Mouse (Mus musculus): ENCODE results near the gene Olfr633. TPM values are rescaled to one million over a fixed set of nuclear protein-coding genes. Genes with fewer than 3 reads are reported as not detected.
"Not testable (repeated sequence)": the region's sequence is repeated elsewhere in the genome, so short reads cannot be mapped to it uniquely, and the experiment has no call there.

The Olfr633 gene
- total RNA-seq (2015; ENCODE audit: low replicate concordance): not detected in 2 replicates
- total RNA-seq (2017; ENCODE audit: low replicate concordance): not detected in 2 replicates

DNA sequence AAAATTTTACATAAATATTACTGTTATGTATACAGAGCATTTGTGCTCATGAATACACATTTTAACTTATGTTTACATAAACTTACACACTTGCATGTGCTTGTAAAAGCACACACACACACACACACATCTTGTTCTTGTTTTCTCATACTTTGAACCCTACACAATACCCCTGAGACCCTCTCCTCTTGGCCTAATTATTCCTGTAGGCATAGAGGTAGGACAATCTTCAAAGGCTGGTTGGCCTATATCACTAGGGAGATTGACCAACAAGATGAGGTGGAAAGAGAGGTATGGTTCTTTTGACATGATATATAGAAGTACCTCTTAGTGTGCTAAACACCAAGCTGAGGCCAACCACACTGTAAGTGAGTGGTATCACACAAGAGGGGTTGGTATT lies at the start of gene Olfr633:
Gene Olfr633 (plus strand): TSS at position 301 of the 400 bp plus-strand sequence.
- ATAC-seq (replicated peaks; ENCODE audit: low FRiP score, poor library complexity, severe bottlenecking): no peak

GRCm38 (mm10) chr7:103903187-103903586 lies 41.0 kb upstream of the Olfr633 start, which contains the start of gene Olfr65:
Olfr65 (plus strand) TSS chr7:103903487.
- no peak for ATAC-seq (replicated peaks; ENCODE audit: low FRiP score, poor library complexity, severe bottlenecking)

DNA sequence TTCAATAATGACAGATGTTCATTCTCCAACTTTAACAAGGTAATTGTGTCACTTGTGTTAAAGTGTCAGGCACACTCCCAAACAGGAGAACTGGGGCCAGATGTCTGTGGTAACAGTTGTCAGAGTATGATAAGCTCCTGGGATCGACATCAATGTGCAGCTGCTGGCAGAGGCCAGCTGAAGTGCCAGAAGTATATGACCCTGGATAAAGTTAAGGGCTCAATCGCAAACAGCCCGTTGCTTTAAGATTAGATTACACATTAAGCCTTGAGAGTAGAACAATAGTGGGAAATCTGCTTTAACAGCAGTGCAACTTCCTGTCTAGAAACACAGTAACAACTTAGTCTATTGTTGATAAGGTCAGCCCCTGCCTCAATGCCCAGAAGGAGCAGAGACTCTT lies 34.2 kb upstream of the Olfr633 start:
- ATAC-seq (replicated peaks; ENCODE audit: low FRiP score, poor library complexity, severe bottlenecking): peak; percentile 89

- ATAC-seq (replicated peaks; ENCODE audit: low FRiP score, poor library complexity, severe bottlenecking): peak; percentile 83
Observed at GRCm38 (mm10) chr7:103912969-103913511, 31.2 kb upstream of the Olfr633 start.

DNA sequence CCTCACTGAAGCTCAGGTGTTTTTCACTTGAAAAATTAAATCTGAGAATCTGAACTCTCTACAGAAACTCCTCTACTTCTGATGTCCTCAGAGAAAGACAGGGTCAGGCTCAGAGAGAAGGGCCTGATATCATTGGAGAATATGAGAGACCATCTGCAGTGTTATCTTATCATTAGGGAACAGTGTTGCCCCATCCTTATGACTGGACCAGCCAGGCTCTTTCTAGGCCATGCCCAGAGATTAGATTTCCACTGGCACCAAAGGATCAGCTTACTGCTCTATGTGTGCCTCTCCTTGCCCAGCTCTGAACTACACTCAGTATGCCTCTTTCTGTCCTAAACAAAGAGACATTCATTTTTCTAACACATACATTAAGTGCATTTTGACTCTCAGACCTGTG lies 28.9 kb upstream of the Olfr633 start:
- peak; percentile 69 for ATAC-seq (replicated peaks; ENCODE audit: low FRiP score, poor library complexity, severe bottlenecking)

DNA sequence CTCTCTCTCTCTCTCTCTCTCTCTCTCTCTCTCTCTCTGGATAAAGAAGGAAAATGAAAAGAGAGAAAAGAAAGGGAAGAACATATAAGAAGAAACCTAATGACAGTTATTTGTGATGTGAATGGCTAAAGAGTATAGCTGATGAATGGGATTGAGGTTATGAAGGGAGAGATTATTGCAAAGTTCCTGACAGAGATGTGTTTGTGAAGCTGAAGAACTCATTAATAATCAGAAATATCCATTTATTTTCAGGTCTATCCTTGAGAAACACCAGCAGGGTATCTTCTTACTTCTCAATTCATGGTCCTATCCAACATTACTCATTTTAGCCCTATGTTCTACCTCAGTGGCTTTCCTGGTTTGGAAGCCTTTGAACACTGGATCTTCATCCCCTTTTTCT lies 15.7 kb upstream of the Olfr633 start, which contains the start of gene Olfr631:
Gene Olfr631 (plus strand): TSS at position 301 of the 400 bp plus-strand sequence.
- no peak for ATAC-seq (replicated peaks; ENCODE audit: low FRiP score, poor library complexity, severe bottlenecking)

DNA sequence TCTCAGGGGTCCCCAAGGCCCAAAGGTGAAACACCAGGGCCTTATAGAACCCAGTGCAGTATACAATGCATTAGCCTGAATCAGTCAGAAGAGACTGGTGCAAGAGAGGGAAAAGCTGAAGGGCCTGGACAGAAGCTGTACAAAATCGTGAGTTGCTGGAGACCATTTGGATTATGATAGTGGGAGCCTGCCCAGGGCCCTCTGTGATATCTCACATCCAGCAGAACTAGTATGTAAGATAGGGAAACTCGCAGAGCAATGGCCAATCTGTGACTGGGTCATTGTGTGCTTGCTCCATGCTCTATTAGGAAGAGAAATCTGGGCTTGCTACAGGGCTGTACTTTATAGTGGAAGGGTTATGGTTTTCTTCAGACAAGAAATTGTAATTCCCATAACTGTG lies 10.0 kb upstream of the Olfr633 start, which contains the start of gene Olfr632:
Gene Olfr632 (plus strand): TSS at position 84 of the 400 bp plus-strand sequence.
- ATAC-seq (replicated peaks; ENCODE audit: low FRiP score, poor library complexity, severe bottlenecking): no peak

GRCm38 (mm10) chr7:103942730-103943129 lies 1.5 kb upstream of the Olfr633 start:
- ATAC-seq (replicated peaks; ENCODE audit: low FRiP score, poor library complexity, severe bottlenecking): peak; percentile 96

DNA sequence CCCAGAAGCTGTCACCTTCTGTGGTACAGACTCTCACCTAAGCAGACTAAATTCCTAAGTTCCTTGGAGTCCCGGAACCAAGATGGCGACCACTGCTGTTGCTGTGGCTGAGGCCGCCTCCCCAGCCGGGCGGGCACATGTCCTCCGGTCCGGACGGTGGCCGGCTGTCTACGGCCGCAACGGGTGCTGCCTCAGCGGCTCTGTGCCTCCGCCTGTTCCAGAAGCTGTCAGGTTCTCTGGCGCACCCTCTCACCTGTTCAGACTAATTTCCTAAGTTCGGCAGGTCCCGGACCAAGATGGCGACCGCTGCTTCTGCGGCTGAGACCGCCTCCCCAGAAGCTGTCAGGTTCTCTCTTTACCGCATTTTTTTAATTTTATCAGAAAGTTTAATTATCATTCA lies 22.6 kb downstream of the Olfr633 start:
- ATAC-seq (replicated peaks; ENCODE audit: low FRiP score, poor library complexity, severe bottlenecking): not testable (repeated sequence)

DNA sequence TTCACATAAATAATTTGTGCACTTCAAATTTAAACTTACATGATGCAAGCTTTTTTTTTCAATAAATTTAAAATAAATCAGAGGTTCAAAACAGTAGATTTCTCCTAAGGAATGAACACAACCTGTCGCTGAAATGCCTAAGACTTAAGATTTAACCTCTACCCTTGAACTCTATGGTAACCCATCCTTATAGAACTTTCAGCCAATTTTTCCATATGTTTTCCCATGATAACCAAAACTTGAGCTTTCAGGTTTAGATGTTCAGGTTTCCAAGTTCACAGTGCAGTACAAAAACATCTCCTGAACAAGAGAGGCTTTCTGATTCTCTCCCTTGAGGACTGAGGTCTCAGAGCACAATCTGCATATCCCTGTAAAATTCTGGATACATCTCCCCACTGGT lies 26.6 kb downstream of the Olfr633 start, which contains the start of gene Olfr635:
Gene Olfr635 (plus strand): TSS at position 301 of the 400 bp plus-strand sequence.
- no peak for ATAC-seq (replicated peaks; ENCODE audit: low FRiP score, poor library complexity, severe bottlenecking)

GRCm38 (mm10) chr7:103971782-103972181 lies 27.5 kb downstream of the Olfr633 start:
- ATAC-seq (replicated peaks; ENCODE audit: low FRiP score, poor library complexity, severe bottlenecking): no peak

DNA sequence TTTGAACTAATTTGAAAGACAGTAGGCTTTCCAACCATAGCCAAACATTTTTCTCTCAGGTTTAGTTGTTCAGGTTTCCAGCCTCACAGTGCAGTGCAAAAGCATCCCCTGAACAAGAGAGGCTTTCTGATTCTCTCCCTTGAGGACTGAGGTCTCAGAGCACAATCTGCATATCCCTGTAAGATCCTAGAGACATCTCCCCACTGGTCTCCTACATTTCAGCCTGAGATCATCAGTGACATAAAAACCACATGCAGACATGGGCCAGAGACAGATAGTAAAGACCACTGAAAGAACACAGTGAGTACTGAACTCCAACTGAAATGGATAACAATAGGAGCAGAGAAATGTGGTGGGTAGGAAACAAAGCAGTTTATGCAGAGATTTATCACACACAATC lies 54.2 kb downstream of the Olfr633 start, which contains the start of gene Olfr638:
Gene Olfr638 (plus strand): TSS at position 301 of the 400 bp plus-strand sequence.
- ATAC-seq (replicated peaks; ENCODE audit: low FRiP score, poor library complexity, severe bottlenecking): no peak

Other genes with a start within 250 kb of the Olfr633 start
Only the 30 nearest of the 33 such genes appear.
- not detected in 2 replicates for gene Olfr628, start 214.1 kb upstream of the Olfr633 start, total RNA-seq (2015; ENCODE audit: low replicate concordance)
- not detected in 2 replicates for gene Olfr628, start 214.1 kb upstream of the Olfr633 start, total RNA-seq (2017; ENCODE audit: low replicate concordance)
- gene Olfr629, start 199.5 kb upstream of the Olfr633 start, total RNA-seq (2015; ENCODE audit: low replicate concordance): not detected in 2 replicates
- 0.43 TPM in 1 of 2 replicates, not detected in the other for gene Olfr629, start 199.5 kb upstream of the Olfr633 start, total RNA-seq (2017; ENCODE audit: low replicate concordance)
- gene Olfr630, start 187.1 kb upstream of the Olfr633 start, total RNA-seq (2015; ENCODE audit: low replicate concordance): not detected in 2 replicates
- gene Olfr630, start 187.1 kb upstream of the Olfr633 start, total RNA-seq (2017; ENCODE audit: low replicate concordance): 1.5 TPM in 1 of 2 replicates, not detected in the other
- gene Olfr69, start 172.8 kb upstream of the Olfr633 start, total RNA-seq (2015; ENCODE audit: low replicate concordance): 2.7 and 5.6 TPM in 2 replicates
- gene Olfr69, start 172.8 kb upstream of the Olfr633 start, total RNA-seq (2017; ENCODE audit: low replicate concordance): 0.70 and 1.1 TPM in 2 replicates
- 1.0 and 1.3 TPM in 2 replicates for gene Olfr68, start 164.7 kb upstream of the Olfr633 start, total RNA-seq (2015; ENCODE audit: low replicate concordance)
- 1.4 and 1.5 TPM in 2 replicates for gene Olfr68, start 164.7 kb upstream of the Olfr633 start, total RNA-seq (2017; ENCODE audit: low replicate concordance)
- gene Olfr67, start 152.6 kb upstream of the Olfr633 start, total RNA-seq (2015; ENCODE audit: low replicate concordance): 5.0 and 10.2 TPM in 2 replicates
- gene Olfr67, start 152.6 kb upstream of the Olfr633 start, total RNA-seq (2017; ENCODE audit: low replicate concordance): 2.8 and 4.2 TPM in 2 replicates
- 39,556 and 40,045 TPM in 2 replicates for gene Hbb-bt, start 130.4 kb upstream of the Olfr633 start, total RNA-seq (2015; ENCODE audit: low replicate concordance)
- gene Hbb-bt, start 130.4 kb upstream of the Olfr633 start, total RNA-seq (2017; ENCODE audit: low replicate concordance): 14,681 and 15,230 TPM in 2 replicates
- gene Hbb-bs, start 116.3 kb upstream of the Olfr633 start, total RNA-seq (2015; ENCODE audit: low replicate concordance): 179,259 and 187,171 TPM in 2 replicates
- gene Hbb-bs, start 116.3 kb upstream of the Olfr633 start, total RNA-seq (2017; ENCODE audit: low replicate concordance): 69,583 and 76,927 TPM in 2 replicates
- not detected in 2 replicates for gene Hbb-bh2, start 103.9 kb upstream of the Olfr633 start, total RNA-seq (2015; ENCODE audit: low replicate concordance)
- 1.0 and 4.6 TPM in 2 replicates for gene Hbb-bh2, start 103.9 kb upstream of the Olfr633 start, total RNA-seq (2017; ENCODE audit: low replicate concordance)
- gene Hbb-bh1, start 101.3 kb upstream of the Olfr633 start, total RNA-seq (2015; ENCODE audit: low replicate concordance): not detected in 2 replicates
- gene Hbb-bh1, start 101.3 kb upstream of the Olfr633 start, total RNA-seq (2017; ENCODE audit: low replicate concordance): not detected in 2 replicates
- 2.9 and 8.6 TPM in 2 replicates for gene Hbb-y, start 91.2 kb upstream of the Olfr633 start, total RNA-seq (2015; ENCODE audit: low replicate concordance)
- gene Hbb-y, start 91.2 kb upstream of the Olfr633 start, total RNA-seq (2017; ENCODE audit: low replicate concordance): not detected in 2 replicates
- not detected in 2 replicates for gene Olfr66, start 58.2 kb upstream of the Olfr633 start, total RNA-seq (2015; ENCODE audit: low replicate concordance)
- not detected in 2 replicates for gene Olfr66, start 58.2 kb upstream of the Olfr633 start, total RNA-seq (2017; ENCODE audit: low replicate concordance)
- not detected in 2 replicates for gene Olfr64, start 50.0 kb upstream of the Olfr633 start, total RNA-seq (2015; ENCODE audit: low replicate concordance)
- 0.14 and 0.34 TPM in 2 replicates for gene Olfr64, start 50.0 kb upstream of the Olfr633 start, total RNA-seq (2017; ENCODE audit: low replicate concordance)
- not detected in 2 replicates for gene Olfr65, start 41.0 kb upstream of the Olfr633 start, total RNA-seq (2015; ENCODE audit: low replicate concordance)
- gene Olfr65, start 41.0 kb upstream of the Olfr633 start, total RNA-seq (2017; ENCODE audit: low replicate concordance): 0.28 TPM in 1 of 2 replicates, not detected in the other
- gene Olfr631, start 15.6 kb upstream of the Olfr633 start, total RNA-seq (2015; ENCODE audit: low replicate concordance): 1.0 TPM in 1 of 2 replicates, not detected in the other
- 2.1 TPM in 1 of 2 replicates, not detected in the other for gene Olfr631, start 15.6 kb upstream of the Olfr633 start, total RNA-seq (2017; ENCODE audit: low replicate concordance)
- not detected in 2 replicates for gene Olfr632, start 10.1 kb upstream of the Olfr633 start, total RNA-seq (2015; ENCODE audit: low replicate concordance)
- 1.7 TPM in 1 of 2 replicates, not detected in the other for gene Olfr632, start 10.1 kb upstream of the Olfr633 start, total RNA-seq (2017; ENCODE audit: low replicate concordance)
- not detected in 2 replicates for gene Olfr635, start 26.7 kb downstream of the Olfr633 start, total RNA-seq (2015; ENCODE audit: low replicate concordance)
- 0.09 and 0.14 TPM in 2 replicates for gene Olfr635, start 26.7 kb downstream of the Olfr633 start, total RNA-seq (2017; ENCODE audit: low replicate concordance)
- not detected in 2 replicates for gene Olfr638, start 54.3 kb downstream of the Olfr633 start, total RNA-seq (2015; ENCODE audit: low replicate concordance)
- gene Olfr638, start 54.3 kb downstream of the Olfr633 start, total RNA-seq (2017; ENCODE audit: low replicate concordance): not detected in 2 replicates
- not detected in 2 replicates for gene Olfr639, start 72.9 kb downstream of the Olfr633 start, total RNA-seq (2015; ENCODE audit: low replicate concordance)
- gene Olfr639, start 72.9 kb downstream of the Olfr633 start, total RNA-seq (2017; ENCODE audit: low replicate concordance): 0.09 and 0.14 TPM in 2 replicates
- not detected in 2 replicates for gene Olfr640, start 81.1 kb downstream of the Olfr633 start, total RNA-seq (2015; ENCODE audit: low replicate concordance)
- gene Olfr640, start 81.1 kb downstream of the Olfr633 start, total RNA-seq (2017; ENCODE audit: low replicate concordance): not detected in 2 replicates
- gene Olfr641, start 91.0 kb downstream of the Olfr633 start, total RNA-seq (2015; ENCODE audit: low replicate concordance): not detected in 2 replicates
- gene Olfr641, start 91.0 kb downstream of the Olfr633 start, total RNA-seq (2017; ENCODE audit: low replicate concordance): 0.98 TPM in 1 of 2 replicates, not detected in the other
- gene Olfr642, start 108.2 kb downstream of the Olfr633 start, total RNA-seq (2015; ENCODE audit: low replicate concordance): not detected in 2 replicates
- gene Olfr642, start 108.2 kb downstream of the Olfr633 start, total RNA-seq (2017; ENCODE audit: low replicate concordance): 0.14 TPM in 1 of 2 replicates, not detected in the other
- not detected in 2 replicates for gene 4930516K23Rik, start 117.0 kb downstream of the Olfr633 start, total RNA-seq (2015; ENCODE audit: low replicate concordance)
- gene 4930516K23Rik, start 117.0 kb downstream of the Olfr633 start, total RNA-seq (2017; ENCODE audit: low replicate concordance): not detected in 2 replicates
- not detected in 2 replicates for gene Olfr644, start 127.4 kb downstream of the Olfr633 start, total RNA-seq (2015; ENCODE audit: low replicate concordance)
- gene Olfr644, start 127.4 kb downstream of the Olfr633 start, total RNA-seq (2017; ENCODE audit: low replicate concordance): not detected in 2 replicates
- not detected in 2 replicates for gene Olfr645, start 141.0 kb downstream of the Olfr633 start, total RNA-seq (2015; ENCODE audit: low replicate concordance)
- not detected in 2 replicates for gene Olfr645, start 141.0 kb downstream of the Olfr633 start, total RNA-seq (2017; ENCODE audit: low replicate concordance)
- gene Olfr646, start 160.4 kb downstream of the Olfr633 start, total RNA-seq (2015; ENCODE audit: low replicate concordance): not detected in 2 replicates
- gene Olfr646, start 160.4 kb downstream of the Olfr633 start, total RNA-seq (2017; ENCODE audit: low replicate concordance): not detected in 2 replicates
- not detected in 2 replicates for gene Ubqln5, start 185.4 kb downstream of the Olfr633 start, total RNA-seq (2015; ENCODE audit: low replicate concordance)
- gene Ubqln5, start 185.4 kb downstream of the Olfr633 start, total RNA-seq (2017; ENCODE audit: low replicate concordance): not detected in 2 replicates
- not detected in 2 replicates for gene Olfr643, start 193.0 kb downstream of the Olfr633 start, total RNA-seq (2015; ENCODE audit: low replicate concordance)
- gene Olfr643, start 193.0 kb downstream of the Olfr633 start, total RNA-seq (2017; ENCODE audit: low replicate concordance): not detected in 2 replicates
- not detected in 2 replicates for gene Ubqln3, start 198.8 kb downstream of the Olfr633 start, total RNA-seq (2015; ENCODE audit: low replicate concordance)
- gene Ubqln3, start 198.8 kb downstream of the Olfr633 start, total RNA-seq (2017; ENCODE audit: low replicate concordance): not detected in 2 replicates
- not detected in 2 replicates for gene Ubqlnl, start 206.1 kb downstream of the Olfr633 start, total RNA-seq (2015; ENCODE audit: low replicate concordance)
- not detected in 2 replicates for gene Ubqlnl, start 206.1 kb downstream of the Olfr633 start, total RNA-seq (2017; ENCODE audit: low replicate concordance)

Measured in erythroblast, adult 5-6 weeks (primary cell).